Mouse (Mus musculus): Measurements from ENCODE around the gene 1700021F05Rik. TPM values are rescaled to one million over a fixed set of nuclear protein-coding genes. Genes with fewer than 3 reads are reported as not detected.

1700021F05Rik gene
- polyA plus RNA-seq, 1 experiment from 2014 or later: 76.4 TPM

- Histone ChIP-seq H3K27me3 (replicated peaks) (peaks cover 6% of the 10 kb centered on the region; the same call in 1 of the 2 replicates), H3K9ac (no peak overlapping the region), H3K27ac (replicated peaks) (no peak overlapping the region), H3K4me2 (no peak overlapping the region), H3K9me3 (peaks cover 11% of the 10 kb centered on the region), H3K36me3 (no peaks in the 10 kb centered on the region), H3K4me3 (no peak overlapping the region), H3K4me1 (peaks cover 2% of the 10 kb centered on the region; the same call in 1 of the 2 replicates)
- no peak for ATAC-seq (ENCODE audit: extremely low read depth, insufficient number of reproducible peaks, low FRiP score, low TSS enrichment)
- under 1% methylated on average over 3 of the region's 3 CpGs for WGBS
Observed at GRCm38 (mm10) chr10:43574956-43575355, 34.2 kb upstream of the 1700021F05Rik start.

- peaks cover 11% of the 10 kb centered on the region for H3K9me3 ChIP-seq
- 71% methylated on average over 2 of the region's 2 CpGs for WGBS
- no peak overlapping the region for H3K4me2 ChIP-seq
- H3K4me3 ChIP-seq: no peak overlapping the region
- no peak for ATAC-seq (ENCODE audit: extremely low read depth, insufficient number of reproducible peaks, low FRiP score, low TSS enrichment)
- no peak overlapping the region for H3K27ac ChIP-seq (replicated peaks)
- H3K36me3 ChIP-seq: no peaks in the 10 kb centered on the region
- H3K9ac ChIP-seq: no peak overlapping the region
- H3K4me1 ChIP-seq: peaks cover 2% of the 10 kb centered on the region; the same call in 1 of the 2 replicates
- H3K27me3 ChIP-seq (replicated peaks): peaks cover 6% of the 10 kb centered on the region; the same call in 1 of the 2 replicates
Observed at GRCm38 (mm10) chr10:43574352-43574751, 33.6 kb upstream of the 1700021F05Rik start.

- Histone ChIP-seq H3K9ac (no peak overlapping the region), H3K4me2 (no peak overlapping the region), H3K4me1 (no peaks in the 10 kb centered on the region), H3K9me3 (no peaks in the 10 kb centered on the region), H3K36me3 (no peaks in the 10 kb centered on the region), H3K4me3 (no peak overlapping the region), H3K27ac (replicated peaks) (no peak overlapping the region), H3K27me3 (replicated peaks) (peaks cover 4% of the 10 kb centered on the region; the same call in 1 of the 2 replicates)
- WGBS: 84% methylated on average over 2 of the region's 2 CpGs
- ATAC-seq (ENCODE audit: extremely low read depth, insufficient number of reproducible peaks, low FRiP score, low TSS enrichment): no peak
Observed at GRCm38 (mm10) chr10:43561311-43561710, 20.5 kb upstream of the 1700021F05Rik start.

GRCm38 (mm10) chr10:43560765-43561164, 20.0 kb upstream of the 1700021F05Rik start:
- Histone ChIP-seq H3K27me3 (replicated peaks) (peaks cover 4% of the 10 kb centered on the region; the same call in 1 of the 2 replicates), H3K4me2 (no peak overlapping the region), H3K9me3 (no peaks in the 10 kb centered on the region), H3K4me1 (no peaks in the 10 kb centered on the region), H3K36me3 (no peaks in the 10 kb centered on the region), H3K9ac (no peak overlapping the region), H3K4me3 (no peak overlapping the region), H3K27ac (replicated peaks) (no peak overlapping the region)
- ATAC-seq (ENCODE audit: extremely low read depth, insufficient number of reproducible peaks, low FRiP score, low TSS enrichment): no peak
- WGBS: 30% methylated on average over 2 of the region's 2 CpGs

- 65% methylated on average over 11 of the region's 11 CpGs for WGBS
Observed at GRCm38 (mm10) chr10:43559313-43559712, 18.5 kb upstream of the 1700021F05Rik start.

GRCm38 (mm10) chr10:43557630-43558165, 16.9 kb upstream of the 1700021F05Rik start:
- Histone ChIP-seq H3K9me3 (0 out of 2 replicates have a peak, but pooled peaks cover 6% of the 10 kb centered on the region), H3K4me1 (no peaks in the 10 kb centered on the region), H3K4me2 (no peak overlapping the region), H3K27ac (replicated peaks) (no peak overlapping the region), H3K36me3 (no peaks in the 10 kb centered on the region), H3K4me3 (no peak overlapping the region), H3K9ac (no peak overlapping the region), H3K27me3 (replicated peaks) (peaks cover 4% of the 10 kb centered on the region; the same call in 1 of the 2 replicates)
- WGBS: 77% methylated on average over 5 of the region's 5 CpGs
- ATAC-seq (ENCODE audit: extremely low read depth, insufficient number of reproducible peaks, low FRiP score, low TSS enrichment): no peak

More at GRCm38 (mm10) chr10:43559313-43559712, 18.5 kb upstream of the 1700021F05Rik start:
- H3K4me3 ChIP-seq: no peak overlapping the region
- ATAC-seq (ENCODE audit: extremely low read depth, insufficient number of reproducible peaks, low FRiP score, low TSS enrichment): no peak
- no peak overlapping the region for H3K27ac ChIP-seq (replicated peaks)
- no peak overlapping the region for H3K4me2 ChIP-seq
- no peaks in the 10 kb centered on the region for H3K36me3 ChIP-seq
- H3K9me3 ChIP-seq: no peaks in the 10 kb centered on the region
- H3K4me1 ChIP-seq: no peaks in the 10 kb centered on the region
- H3K9ac ChIP-seq: no peak overlapping the region
- peaks cover 4% of the 10 kb centered on the region; the same call in 1 of the 2 replicates for H3K27me3 ChIP-seq (replicated peaks)

- WGBS: 25% methylated on average over 3 of the region's 3 CpGs
- H3K4me2 ChIP-seq: no peak overlapping the region
- no peaks in the 10 kb centered on the region for H3K27me3 ChIP-seq (replicated peaks)
- H3K9ac ChIP-seq: no peak overlapping the region
- H3K9me3 ChIP-seq: 0 out of 2 replicates have a peak, but pooled peaks cover 6% of the 10 kb centered on the region
- H3K36me3 ChIP-seq: no peaks in the 10 kb centered on the region
- H3K4me1 ChIP-seq: no peaks in the 10 kb centered on the region
- H3K4me3 ChIP-seq: no peak overlapping the region
- no peak overlapping the region for H3K27ac ChIP-seq (replicated peaks)
- no peak for ATAC-seq (ENCODE audit: extremely low read depth, insufficient number of reproducible peaks, low FRiP score, low TSS enrichment)
Observed at GRCm38 (mm10) chr10:43551388-43551787, 10.6 kb upstream of the 1700021F05Rik start.

GRCm38 (mm10) chr10:43550923-43551322, 10.1 kb upstream of the 1700021F05Rik start:
- Histone ChIP-seq H3K27ac (replicated peaks) (no peak overlapping the region), H3K4me1 (no peaks in the 10 kb centered on the region), H3K36me3 (no peaks in the 10 kb centered on the region), H3K9ac (no peak overlapping the region), H3K9me3 (0 out of 2 replicates have a peak, but pooled peaks cover 6% of the 10 kb centered on the region), H3K4me2 (no peak overlapping the region), H3K4me3 (no peak overlapping the region), H3K27me3 (replicated peaks) (no peaks in the 10 kb centered on the region)
- no peak for ATAC-seq (ENCODE audit: extremely low read depth, insufficient number of reproducible peaks, low FRiP score, low TSS enrichment)
- 27% methylated on average over 3 of the region's 3 CpGs for WGBS

GRCm38 (mm10) chr10:43549411-43549810, 8.6 kb upstream of the 1700021F05Rik start:
- no peak overlapping the region for H3K9ac ChIP-seq
- H3K27me3 ChIP-seq (replicated peaks): no peaks in the 10 kb centered on the region
- no peak overlapping the region for H3K4me2 ChIP-seq
- H3K27ac ChIP-seq (replicated peaks): no peak overlapping the region
- WGBS: 67% methylated on average over 5 of the region's 5 CpGs
- no peaks in the 10 kb centered on the region for H3K4me1 ChIP-seq
- ATAC-seq (ENCODE audit: extremely low read depth, insufficient number of reproducible peaks, low FRiP score, low TSS enrichment): no peak
- no peak overlapping the region for H3K4me3 ChIP-seq
- 0 out of 2 replicates have a peak, but pooled peaks cover 6% of the 10 kb centered on the region for H3K9me3 ChIP-seq
- H3K36me3 ChIP-seq: no peaks in the 10 kb centered on the region

GRCm38 (mm10) chr10:43541153-43541544, 355 bp upstream of the 1700021F05Rik start:
- peaks cover 5% of the 10 kb centered on the region for H3K36me3 ChIP-seq
- H3K4me3 ChIP-seq: peak overlapping the region; percentile 86
- 39% methylated on average over 7 of the region's 8 CpGs for WGBS
- peaks cover 26% of the 10 kb centered on the region for H3K4me1 ChIP-seq
- H3K27me3 ChIP-seq (replicated peaks): no peaks in the 10 kb centered on the region
- H3K9ac ChIP-seq: no peak overlapping the region; the same call in 1 of the 2 replicates
- H3K4me2 ChIP-seq: peak overlapping the region; percentile 81
- no peaks in the 10 kb centered on the region for H3K9me3 ChIP-seq
- H3K27ac ChIP-seq (replicated peaks): no peak overlapping the region
- no peak for ATAC-seq (ENCODE audit: extremely low read depth, insufficient number of reproducible peaks, low FRiP score, low TSS enrichment)

- no peak for ATAC-seq (ENCODE audit: extremely low read depth, insufficient number of reproducible peaks, low FRiP score, low TSS enrichment)
- peak overlapping the region; percentile 86 for H3K4me3 ChIP-seq
- H3K9me3 ChIP-seq: no peaks in the 10 kb centered on the region
- H3K27ac ChIP-seq (replicated peaks): peak overlapping the region; percentile 90
- H3K4me1 ChIP-seq: peaks cover 26% of the 10 kb centered on the region
- WGBS: 14% methylated on average over 12 of the region's 12 CpGs
- peak overlapping the region; percentile 81 for H3K4me2 ChIP-seq
- H3K27me3 ChIP-seq (replicated peaks): no peaks in the 10 kb centered on the region
- H3K9ac ChIP-seq: peak overlapping the region; percentile 96
- peaks cover 18% of the 10 kb centered on the region for H3K36me3 ChIP-seq
Observed at GRCm38 (mm10) chr10:43539746-43540310, 966 bp downstream of the 1700021F05Rik start.

All from heart, embryonic 13.5 days (tissue).